Mouse (Mus musculus) cerebellum, adult 2 months (tissue): ENCODE measurements at regions not wholly inside any gene's neighbourhood (a gene's known extent, or its start where the extent isn't known, plus 50 kb on each side); places are given as distances from the start of the nearest gene placed in this dataset.

ENCODE experiments used
- CTCF ChIP-seq: fragments of 200-500 bp; IDR thresholded peaks from 2 replicates; pipeline ENCODE4 v1.5.1; 2011; ENCODE audit warnings: low read depth, mild to moderate bottlenecking, control low read depth, low read length, moderate library complexity, borderline replicate concordance; ENCODE audit not compliant: insufficient read depth
- POLR2A ChIP-seq: fragments of 200-500 bp; IDR thresholded peaks from 2 replicates; pipeline ENCODE4 v1.6.1; 2011; ENCODE audit warnings: low read length, control low read depth, borderline replicate concordance; ENCODE audit not compliant: insufficient read depth

- TF ChIP-seq CTCF (no peak), POLR2A (no peak)
Observed at GRCm38 (mm10) chr8:35185165-35185564, 580.4 kb upstream of the Gm19410 start.
